Comparison of ENCODE assay signal across 9 mouse cellular contexts in genomic region chr4:152263512-152264176, GRCm38 (mm10). TPM values are rescaled to one million over a fixed set of nuclear protein-coding genes. Genes with fewer than 3 reads are reported as not detected.
A peak's percentile ranks its signal among the peaks of the same experiment; 100 is the strongest.
DNase-seq lines count a peak whose midpoint lies in the region; ATAC-seq and TF ChIP-seq lines count a peak whose summit lies in the region.
"Had no signal": no experiment of that assay in that cellular context is flagged by ENCODE, and none has a peak within 500 bp of the region (broad histone marks: within the 10 kb centered on the region; RNA-seq: fewer than 3 reads in every experiment).

No protein-coding gene starts in this region.

- no peak for DNase-seq in heart, postnatal 25 days (ENCODE audit: low spot score)
- peak; percentile 64 for DNase-seq in Muller cell, postnatal 12 days (ENCODE audit: inconsistent ontology term)
- DNase-seq in liver, embryonic 11.5 days (ENCODE audit: low spot score), result peak; percentile 64
- no peak for DNase-seq in right cerebral cortex, postnatal 10 days (ENCODE audit: low spot score in 2 of 2)
- DNase-seq in left cerebral cortex, adult 2 months (ENCODE audit: extremely low spot score in 1 of 2, low spot score in 2 of 2), result no peak
- DNase-seq in right cerebral cortex, adult 2 months (ENCODE audit: low spot score in 2 of 2), result no peak

- H3K9me3 ChIP-seq in heart, embryonic 12.5 days (replicated peaks), result no peaks in the 10 kb centered on the region
- H3K9me3 ChIP-seq in erythroblast, embryonic 14.5 days (ENCODE audit: control insufficient read depth, low read length), result no peaks in the 10 kb centered on the region
- H3K9me3 ChIP-seq in liver, embryonic 11.5 days (ENCODE audit: control insufficient read depth, low read length), result no peaks in the 10 kb centered on the region

- peaks cover 23% of the 10 kb centered on the region for H3K36me3 ChIP-seq in heart, embryonic 12.5 days
- H3K36me3 ChIP-seq in erythroblast, embryonic 14.5 days (ENCODE audit: control insufficient read depth), result peaks cover 2% of the 10 kb centered on the region; the same call in 1 of the 2 replicates
- H3K36me3 ChIP-seq in liver, embryonic 11.5 days (ENCODE audit: control insufficient read depth, insufficient read depth, low read length), result no peaks in the 10 kb centered on the region

- peak overlapping the region; percentile 1; the same call in 1 of the 2 replicates for H3K4me2 ChIP-seq in heart, embryonic 12.5 days
- H3K4me2 ChIP-seq in liver, embryonic 11.5 days, result peak overlapping the region; percentile 53

- ATAC-seq in heart, embryonic 12.5 days (ENCODE audit: insufficient number of reproducible peaks, low FRiP score), result peak; percentile 81
- peak; percentile 77 for ATAC-seq in liver, embryonic 11.5 days (replicated peaks; ENCODE audit: low FRiP score)

- peaks cover 69% of the 10 kb centered on the region for H3K4me1 ChIP-seq in heart, embryonic 12.5 days (replicated peaks)
- H3K4me1 ChIP-seq in erythroblast, embryonic 14.5 days (ENCODE audit: control insufficient read depth), result peaks cover 42% of the 10 kb centered on the region
- H3K4me1 ChIP-seq in liver, embryonic 11.5 days (replicated peaks; ENCODE audit: control insufficient read depth, insufficient read depth, low read length), result peaks cover 30% of the 10 kb centered on the region

- peak overlapping the region; percentile 6; the same call in 1 of the 2 replicates for H3K9ac ChIP-seq in heart, embryonic 12.5 days
- peak overlapping the region; percentile 50 for H3K9ac ChIP-seq in liver, embryonic 11.5 days (ENCODE audit: low read depth, low read length)

- TF ChIP-seq CTCF in left cerebral cortex, adult 2 months (IDR thresholded peaks at IDR 0.05), result no peak

- H3K4me3 ChIP-seq in heart, embryonic 12.5 days, result no peak overlapping the region
- H3K4me3 ChIP-seq in erythroblast, embryonic 14.5 days (replicated peaks), result peak overlapping the region; percentile 28
- no peak overlapping the region for H3K4me3 ChIP-seq in liver, embryonic 11.5 days (ENCODE audit: low read depth, low read length)
- no peak overlapping the region for H3K4me3 ChIP-seq in left cerebral cortex, adult 2 months

- 30% methylated on average over 10 of the region's 10 CpGs for WGBS in heart, embryonic 12.5 days
- WGBS in liver, embryonic 11.5 days, result 35% methylated on average over 10 of the region's 10 CpGs

- no peaks in the 10 kb centered on the region for H3K27me3 ChIP-seq in heart, embryonic 12.5 days (replicated peaks)
- no peaks in the 10 kb centered on the region for H3K27me3 ChIP-seq in erythroblast, embryonic 14.5 days (ENCODE audit: control insufficient read depth)
- no peaks in the 10 kb centered on the region for H3K27me3 ChIP-seq in liver, embryonic 11.5 days (replicated peaks; ENCODE audit: control insufficient read depth, insufficient read depth, low read length)

- peak overlapping the region; percentile 88 for H3K27ac ChIP-seq in heart, embryonic 12.5 days (ENCODE audit: poor library complexity, severe bottlenecking)
- peak overlapping the region; percentile 32; the same call in 1 of the 2 replicates for H3K27ac ChIP-seq in liver, embryonic 11.5 days (ENCODE audit: low read depth, low read length)
- H3K27ac ChIP-seq in left cerebral cortex, adult 2 months, result no peak overlapping the region

- intact Hi-C loops in heart, postnatal 25 days (cut with DNase I), result no loop called here
- intact Hi-C loops in left cerebral cortex, adult 2 months (cut with DNase I), result no loop called here

RNA-seq across cellular contexts. Expression of gene Gpr153, which starts 10.4 kb away (rescaled TPM):
- polyA plus RNA-seq in heart, embryonic 12.5 days (2016; fragmentation: Nextera tagmentation; extraction: Ambion mirVana), result 11.9 and 14.0 TPM in 2 replicates
- 10 to 100 TPM; 14.3 to 14.9 TPM for total RNA-seq in heart, postnatal 25 days (2021)
- polyA plus RNA-seq in erythroblast, embryonic 14.5 days (2012), result not detected in 2 replicates
- polyA plus RNA-seq in liver, embryonic 11.5 days (2014; fragmentation: Nextera tagmentation; extraction: Ambion mirVana), result 1.9 and 2.2 TPM in 2 replicates
- 10 to 100 TPM; 29.6 to 35.9 TPM for total RNA-seq in left cerebral cortex, adult 2 months (2021)
- total RNA-seq: hematopoietic stem cell, adult 5-6 weeks had no signal

RNA-seq across cellular contexts. Expression of gene Hes3, which starts 27.8 kb away (rescaled TPM):
- polyA plus RNA-seq in heart, embryonic 12.5 days (2016; fragmentation: Nextera tagmentation; extraction: Ambion mirVana), result not detected in 2 replicates
- total RNA-seq in heart, postnatal 25 days (2021), result not detected
- not detected in 2 replicates for polyA plus RNA-seq in erythroblast, embryonic 14.5 days (2012)
- not detected in 2 replicates for polyA plus RNA-seq in liver, embryonic 11.5 days (2014; fragmentation: Nextera tagmentation; extraction: Ambion mirVana)
- under 1 TPM; 0.30 to 0.32 TPM for total RNA-seq in left cerebral cortex, adult 2 months (2021)
- total RNA-seq: hematopoietic stem cell, adult 5-6 weeks had no signal

RNA-seq across cellular contexts. Expression of gene Icmt, which starts 33.4 kb away (rescaled TPM):
- 24.0 and 25.4 TPM in 2 replicates for polyA plus RNA-seq in heart, embryonic 12.5 days (2016; fragmentation: Nextera tagmentation; extraction: Ambion mirVana)
- 10 to 100 TPM; 25.2 to 26.7 TPM for total RNA-seq in heart, postnatal 25 days (2021)
- 1.6 and 2.6 TPM in 2 replicates for polyA plus RNA-seq in erythroblast, embryonic 14.5 days (2012)
- polyA plus RNA-seq in liver, embryonic 11.5 days (2014; fragmentation: Nextera tagmentation; extraction: Ambion mirVana), result 20.6 and 21.1 TPM in 2 replicates
- 10 to 100 TPM; 49.8 to 54.3 TPM for total RNA-seq in left cerebral cortex, adult 2 months (2021)

RNA-seq across cellular contexts. Expression of gene Rnf207, which starts 55.1 kb away (rescaled TPM):
- polyA plus RNA-seq in heart, embryonic 12.5 days (2016; fragmentation: Nextera tagmentation; extraction: Ambion mirVana), result 56.5 and 62.1 TPM in 2 replicates
- total RNA-seq in heart, postnatal 25 days (2021), result 10 to 100 TPM; 69.6 to 73.3 TPM
- polyA plus RNA-seq in erythroblast, embryonic 14.5 days (2012), result 0.01 TPM in 1 of 2 replicates, not detected in the other
- polyA plus RNA-seq in liver, embryonic 11.5 days (2014; fragmentation: Nextera tagmentation; extraction: Ambion mirVana), result 0.53 and 0.97 TPM in 2 replicates
- 10 to 100 TPM; 17.0 to 18.6 TPM for total RNA-seq in left cerebral cortex, adult 2 months (2021)

Comparison
In these comparisons a context has a peak if more than half of its experiments do, and no peak if none do; other contexts are left out.
1. DNase-seq: peak in Muller cell, postnatal 12 days (single experiment) and liver, embryonic 11.5 days (single experiment); none in heart, postnatal 25 days (single experiment), right cerebral cortex, postnatal 10 days (0 of 2), left cerebral cortex, adult 2 months (0 of 2) and right cerebral cortex, adult 2 months (0 of 2).